Mouse (Mus musculus): Measurements from ENCODE around the gene Gm11549. TPM values are rescaled to one million over a fixed set of nuclear protein-coding genes. Genes with fewer than 3 reads are reported as not detected.

Gene Gm11549
- total RNA-seq, 2 experiments from 2014 or later: not detected

GRCm38 (mm10) chr3:36516196-36516595 lies 5.4 kb downstream of the Gm11549 start:
- DNase-seq (ENCODE audit: low spot score): no peak

- no peak for DNase-seq (ENCODE audit: low spot score)
Observed at GRCm38 (mm10) chr3:36511491-36511890, 10.1 kb downstream of the Gm11549 start.

- no peak for DNase-seq (ENCODE audit: low spot score)
Observed at GRCm38 (mm10) chr3:36505809-36506735, 15.5 kb downstream of the Gm11549 start.

GRCm38 (mm10) chr3:36505306-36505705 lies 16.3 kb downstream of the Gm11549 start:
- no peak for DNase-seq (ENCODE audit: low spot score)

- no peak for DNase-seq (ENCODE audit: low spot score)
Observed at GRCm38 (mm10) chr3:36501546-36501945, 20.1 kb downstream of the Gm11549 start.

GRCm38 (mm10) chr3:36500976-36501375 lies 20.6 kb downstream of the Gm11549 start:
- DNase-seq (ENCODE audit: low spot score): no peak

- DNase-seq (ENCODE audit: low spot score): no peak
Observed at GRCm38 (mm10) chr3:36499418-36499817, 22.2 kb downstream of the Gm11549 start.

GRCm38 (mm10) chr3:36498224-36498623 lies 23.4 kb downstream of the Gm11549 start:
- no peak for DNase-seq (ENCODE audit: low spot score)

- peak; percentile 67 for DNase-seq (ENCODE audit: low spot score)
Observed at GRCm38 (mm10) chr3:36496746-36497145, 24.9 kb downstream of the Gm11549 start.

GRCm38 (mm10) chr3:36496273-36496672 lies 25.3 kb downstream of the Gm11549 start:
- DNase-seq (ENCODE audit: low spot score): peak; percentile 18

GRCm38 (mm10) chr3:36495436-36495835 lies 26.2 kb downstream of the Gm11549 start:
- peak; percentile 93 for DNase-seq (ENCODE audit: low spot score)

GRCm38 (mm10) chr3:36494613-36495012 lies 27.0 kb downstream of the Gm11549 start:
- DNase-seq (ENCODE audit: low spot score): no peak

- DNase-seq (ENCODE audit: low spot score): no peak
Observed at GRCm38 (mm10) chr3:36493641-36494283, 27.9 kb downstream of the Gm11549 start.

GRCm38 (mm10) chr3:36492716-36493391 lies 28.8 kb downstream of the Gm11549 start:
- DNase-seq (ENCODE audit: low spot score): no peak

GRCm38 (mm10) chr3:36491535-36491934 lies 30.1 kb downstream of the Gm11549 start:
- DNase-seq (ENCODE audit: low spot score): no peak

- DNase-seq (ENCODE audit: low spot score): no peak
Observed at GRCm38 (mm10) chr3:36489590-36489910, 32.1 kb downstream of the Gm11549 start.

- no peak for DNase-seq (ENCODE audit: low spot score)
Observed at GRCm38 (mm10) chr3:36488899-36489589, 32.6 kb downstream of the Gm11549 start.

- DNase-seq (ENCODE audit: low spot score): no peak
Observed at GRCm38 (mm10) chr3:36488367-36488766, 33.2 kb downstream of the Gm11549 start.

GRCm38 (mm10) chr3:36486881-36487280 lies 34.7 kb downstream of the Gm11549 start:
- no peak for DNase-seq (ENCODE audit: low spot score)

GRCm38 (mm10) chr3:36486176-36486575 lies 35.4 kb downstream of the Gm11549 start:
- no peak for DNase-seq (ENCODE audit: low spot score)

- DNase-seq (ENCODE audit: low spot score): no peak
Observed at GRCm38 (mm10) chr3:36484292-36484691, 37.3 kb downstream of the Gm11549 start.

- DNase-seq (ENCODE audit: low spot score): no peak
Observed at GRCm38 (mm10) chr3:36482940-36483339, 38.7 kb downstream of the Gm11549 start.

Data from gastrocnemius, adult 18-20 months (tissue).